Mouse (Mus musculus): ENCODE results near the gene Hist2h2aa2.
"Not testable (repeated sequence)": the region's sequence is repeated elsewhere in the genome, so short reads cannot be mapped to it uniquely, and the experiment has no call there.

Hist2h2aa2 gene

DNA sequence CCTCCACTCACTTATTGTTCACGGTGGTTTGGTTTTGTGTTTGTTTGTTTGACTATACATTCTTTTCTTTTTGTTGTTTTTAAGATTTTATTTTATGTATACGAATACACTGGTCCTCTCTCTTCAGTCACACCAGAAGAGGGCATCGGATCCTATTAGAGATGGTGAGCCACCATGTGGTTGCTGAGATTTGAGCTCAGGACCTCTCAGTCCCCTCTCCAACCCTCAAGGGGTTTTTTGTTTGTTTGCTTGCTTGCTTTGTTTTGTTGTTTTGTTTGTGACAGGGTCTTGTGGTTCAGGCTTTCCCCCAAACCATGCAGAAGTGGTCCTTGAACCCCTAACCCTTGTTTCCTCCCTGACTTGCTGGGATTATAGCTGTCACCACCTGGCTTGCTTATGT, 21.5 kb upstream of the Hist2h2aa2 start:
- DNase-seq (ENCODE audit: low spot score in 2 of 2): no peak

DNA sequence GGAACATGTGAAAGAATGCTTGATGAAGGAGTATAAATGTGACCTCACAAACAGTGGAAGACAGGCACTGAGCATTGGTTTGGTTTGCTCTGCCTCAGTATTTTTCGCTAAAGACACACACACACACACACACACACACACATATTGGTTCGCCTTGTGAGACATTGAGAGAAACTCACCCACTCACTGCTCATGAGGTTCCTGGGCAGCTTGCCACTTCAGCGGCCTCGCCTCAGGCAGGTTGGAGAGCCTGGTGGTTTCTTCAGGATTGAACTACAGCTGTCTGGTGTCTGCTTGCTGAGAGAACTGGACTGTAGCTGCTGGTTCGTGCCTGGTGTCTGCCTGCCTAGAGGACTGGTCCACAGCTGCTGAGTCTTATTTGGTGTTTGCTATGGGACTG, 20.1 kb upstream of the Hist2h2aa2 start:
- no peak for DNase-seq (ENCODE audit: low spot score in 2 of 2)

DNA sequence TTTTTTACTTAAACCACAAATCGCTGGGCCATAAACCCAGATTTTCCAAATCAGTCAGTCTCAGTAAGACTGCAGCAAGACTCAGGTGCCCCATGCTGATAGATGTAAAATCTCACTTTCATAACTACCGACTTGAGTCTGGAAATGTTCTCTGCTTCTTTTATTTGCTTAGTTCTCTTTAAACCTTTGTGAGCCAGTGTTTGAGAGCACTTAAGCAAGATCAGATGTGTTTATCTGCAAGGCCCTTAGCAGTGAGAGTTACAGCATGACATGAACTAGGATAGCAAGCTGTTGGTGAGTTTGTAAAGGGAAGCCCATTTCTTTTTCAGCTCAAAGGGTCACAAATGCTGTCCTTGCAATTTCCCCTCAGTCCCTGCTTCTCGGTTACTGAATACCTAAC, 17.1 kb upstream of the Hist2h2aa2 start:
- DNase-seq (ENCODE audit: low spot score in 2 of 2): no peak

DNA sequence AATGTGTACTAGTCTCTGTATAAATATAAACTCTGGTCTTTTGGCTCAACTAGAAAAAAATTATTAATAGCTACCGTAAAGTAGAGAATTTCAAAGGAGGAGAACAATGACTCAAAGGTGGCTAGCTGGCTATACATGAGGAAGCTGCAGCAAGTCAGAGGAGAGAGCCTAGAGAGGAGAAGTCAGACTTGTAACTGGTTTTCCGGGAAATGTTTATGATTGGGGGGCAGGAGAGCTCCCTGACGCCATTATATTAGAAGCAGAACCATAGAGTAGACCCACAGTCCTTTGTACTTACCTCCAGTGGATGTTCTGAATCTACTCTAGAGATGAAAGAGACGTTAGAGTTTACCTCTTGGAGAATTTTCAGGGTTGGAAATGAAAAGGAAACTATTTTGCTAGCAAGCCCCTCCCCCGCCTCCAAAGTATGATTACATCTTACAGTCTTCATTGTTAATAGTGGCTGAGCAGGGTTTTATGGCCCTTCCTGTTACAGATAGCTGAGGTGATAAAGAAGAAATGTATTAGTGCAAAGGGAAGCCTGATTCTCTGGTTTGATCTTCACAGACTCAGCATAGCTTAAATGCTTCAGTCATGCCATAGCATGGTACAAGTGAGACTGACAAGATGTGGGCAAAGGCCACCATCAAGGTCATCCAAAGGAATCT, 16.0 kb upstream of the Hist2h2aa2 start:
- no peak for DNase-seq (ENCODE audit: low spot score in 2 of 2)

DNA sequence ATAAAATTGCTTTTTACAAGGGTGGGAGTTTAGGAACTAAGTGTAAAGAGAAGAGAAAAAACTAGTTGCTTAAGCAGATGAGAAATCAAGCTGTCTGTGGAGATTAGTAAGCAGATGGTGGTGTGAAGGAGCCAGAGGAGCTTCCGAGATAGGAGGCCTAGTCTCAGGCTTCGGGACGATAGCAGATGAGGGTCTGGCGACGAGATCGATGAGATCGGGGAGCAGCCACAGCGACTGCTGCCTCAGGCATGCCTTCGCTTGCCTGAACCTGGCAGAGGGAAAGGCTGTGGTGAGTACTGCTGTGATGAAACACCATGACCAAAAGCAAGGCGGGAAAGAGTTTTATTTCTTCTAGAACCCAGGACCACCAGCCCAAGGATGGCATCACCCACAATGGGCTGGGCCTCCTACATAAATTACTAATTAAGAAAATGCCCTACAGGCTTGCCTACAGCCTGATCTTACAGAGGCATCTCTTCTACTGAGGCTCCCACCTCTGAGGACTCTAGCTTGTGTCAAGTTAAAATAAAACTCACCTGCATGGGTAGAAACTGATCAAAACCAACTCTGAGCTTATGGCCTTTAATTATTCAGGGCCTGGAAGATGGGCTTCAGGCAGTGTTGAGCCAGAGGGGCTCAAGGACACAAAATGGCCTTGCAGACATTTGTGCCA, 14.7 kb upstream of the Hist2h2aa2 start:
- DNase-seq (ENCODE audit: low spot score in 2 of 2): no peak

DNA sequence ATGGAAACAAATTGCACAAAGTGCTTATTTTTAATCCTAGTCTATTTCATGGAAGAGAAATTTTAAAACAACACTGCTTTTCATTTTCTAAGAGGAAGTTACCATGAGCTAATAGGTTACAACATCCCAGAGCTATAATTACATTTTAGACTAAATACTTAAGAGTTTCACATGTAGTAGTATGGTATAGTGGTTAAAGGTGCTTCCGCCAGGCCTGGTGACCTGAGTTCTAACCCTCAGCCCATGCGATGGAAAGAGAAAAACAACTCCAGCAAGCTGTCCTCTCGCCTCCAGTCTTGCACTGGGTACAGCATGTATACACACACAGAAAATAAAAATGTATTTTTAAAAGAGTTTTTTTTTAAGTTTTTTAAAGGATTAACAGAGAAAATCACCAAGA, 11.7 kb upstream of the Hist2h2aa2 start:
- DNase-seq (ENCODE audit: low spot score in 2 of 2): no peak

DNA sequence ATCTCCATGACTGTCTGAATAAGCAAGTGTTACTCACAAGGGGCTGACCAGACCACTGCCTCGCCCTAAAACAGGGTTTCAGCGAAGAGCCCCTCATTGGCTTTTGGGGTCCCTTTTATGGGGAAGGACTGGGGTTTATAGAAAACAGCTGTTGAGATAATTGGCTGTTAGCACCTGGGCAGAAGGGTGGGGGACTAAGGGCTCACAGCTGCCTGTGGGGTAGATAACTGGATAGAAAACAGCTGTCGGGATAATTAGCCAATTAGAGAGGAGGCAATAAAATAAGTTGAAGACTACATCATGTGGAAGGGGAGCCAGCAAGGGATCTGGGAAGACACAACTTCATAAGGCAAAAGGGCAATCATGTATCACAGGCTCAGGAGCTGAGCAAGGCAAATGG, 10.8 kb upstream of the Hist2h2aa2 start:
- DNase-seq (ENCODE audit: low spot score in 2 of 2): no peak

DNA sequence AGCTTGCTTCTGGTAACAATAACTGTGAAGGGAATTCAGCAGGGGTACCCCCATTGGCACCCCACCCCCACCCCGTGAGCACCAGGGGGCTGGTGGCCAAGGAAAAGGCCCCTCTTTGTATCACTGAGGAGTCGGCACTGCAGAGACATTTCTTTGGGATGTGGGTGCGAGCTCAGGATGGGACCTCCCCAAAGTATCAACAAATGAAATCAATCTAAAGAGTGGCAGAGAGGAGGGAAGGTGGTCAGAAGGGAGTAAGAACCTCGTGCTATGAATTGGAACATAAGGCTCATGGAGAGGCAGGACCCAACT, 8.9 kb upstream of the Hist2h2aa2 start:
- DNase-seq (ENCODE audit: low spot score in 2 of 2): no peak

DNA sequence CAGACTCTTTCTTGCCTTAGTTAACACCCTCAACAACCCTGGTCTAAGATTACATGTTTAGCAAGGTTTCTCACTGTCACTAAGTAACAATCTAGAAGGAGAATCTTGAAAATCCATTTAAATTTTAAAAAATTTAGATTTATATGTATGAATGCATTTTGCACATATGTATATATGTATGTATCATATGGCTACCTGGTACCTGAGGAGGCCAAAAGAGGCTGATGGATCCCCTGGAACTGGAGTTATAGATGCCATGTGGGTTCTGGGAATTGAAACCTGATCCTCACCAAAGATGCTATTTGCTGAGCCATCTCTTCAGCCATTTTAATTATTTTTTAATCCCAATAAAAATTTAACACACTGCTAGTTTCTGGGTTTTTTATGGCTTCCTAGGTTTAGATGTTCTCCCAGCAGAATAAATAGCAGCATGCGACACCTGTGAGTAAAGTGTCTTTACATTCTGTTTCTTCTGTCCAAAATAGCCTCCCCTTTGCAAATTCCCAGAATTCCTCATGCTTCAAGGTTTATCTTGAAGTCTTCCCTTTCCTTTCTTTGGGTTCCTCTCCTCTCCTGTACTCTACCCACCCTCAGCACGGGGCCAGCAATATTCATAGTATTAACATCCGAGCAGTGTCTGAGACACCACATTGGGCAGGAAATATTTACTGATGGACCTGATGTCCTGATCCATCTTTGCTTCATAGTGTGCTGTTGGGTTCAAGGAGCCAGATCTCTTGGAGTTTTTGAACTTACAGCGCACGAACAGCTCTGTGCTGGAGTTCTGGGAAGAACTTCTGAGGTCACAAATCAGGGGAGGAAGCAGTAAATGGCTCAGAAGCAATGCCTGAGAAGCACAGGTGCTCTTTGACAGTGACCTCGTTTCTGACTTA, 8.3 kb upstream of the Hist2h2aa2 start:
- DNase-seq (ENCODE audit: low spot score in 2 of 2): no peak

DNA sequence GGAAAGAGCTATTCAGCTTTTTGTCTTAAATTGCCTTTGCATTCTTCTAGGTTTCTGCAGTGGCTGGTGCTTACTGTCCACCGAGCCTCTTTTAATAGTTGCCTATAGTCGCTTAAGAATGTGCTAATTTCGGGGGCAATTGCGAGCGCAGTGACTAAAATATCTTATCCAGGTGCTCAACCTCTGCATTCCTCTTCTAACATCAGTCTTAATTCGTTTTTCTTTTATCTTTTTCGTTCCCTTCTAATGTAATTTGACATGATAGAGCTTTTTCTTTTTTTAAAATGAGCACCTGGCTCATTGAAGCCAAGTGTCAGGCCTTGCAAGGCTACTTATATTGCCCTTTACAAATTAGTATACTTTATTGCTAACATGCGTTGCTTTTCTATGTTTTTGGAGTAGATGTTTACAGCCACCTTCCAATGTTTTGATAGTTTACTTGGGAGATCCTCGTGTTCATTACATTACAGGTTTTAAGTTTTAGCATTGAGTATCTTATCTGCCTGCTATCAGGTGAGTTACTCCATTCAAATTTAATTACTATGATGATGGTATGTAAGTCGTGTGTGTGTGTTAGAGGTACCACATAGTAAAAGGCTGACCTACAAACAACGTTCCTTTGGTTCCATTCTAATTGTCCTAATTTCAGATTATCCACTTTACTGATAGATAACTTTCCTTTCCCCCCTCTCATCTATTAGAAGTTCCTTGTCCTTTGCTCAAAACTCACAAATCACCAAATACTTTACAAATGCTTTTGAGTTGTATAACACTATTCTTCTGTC, 7.5 kb upstream of the Hist2h2aa2 start:
- no peak for DNase-seq (ENCODE audit: low spot score in 2 of 2)

DNA sequence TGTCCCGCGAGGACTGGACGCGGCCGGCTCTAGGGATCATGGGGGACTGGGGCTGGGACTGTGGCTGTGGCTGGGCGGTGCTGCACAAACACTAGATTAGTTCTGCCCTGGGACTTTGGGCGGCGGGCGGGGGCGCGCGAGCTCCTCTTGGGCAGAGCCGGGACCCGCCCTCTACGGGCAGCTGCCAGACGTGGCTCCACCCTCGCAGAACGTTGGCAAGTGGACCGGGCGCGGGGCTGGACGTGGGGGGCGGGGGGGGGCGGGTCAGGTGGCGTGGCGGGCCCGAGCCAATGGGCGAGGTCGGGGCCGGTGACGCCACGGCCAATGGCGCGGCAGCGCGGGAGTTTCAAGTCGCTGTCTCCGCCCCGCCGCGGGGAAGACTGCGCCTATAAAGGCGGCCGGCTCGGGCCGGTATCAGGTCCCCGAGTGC, 6.4 kb upstream of the Hist2h2aa2 start, which contains the start of gene Hist2h3c1:
TSS of gene Hist2h3c1 (plus strand) at position 259 of the 430 bp plus-strand sequence.
- DNase-seq (ENCODE audit: low spot score in 2 of 2): not testable (repeated sequence)

DNA sequence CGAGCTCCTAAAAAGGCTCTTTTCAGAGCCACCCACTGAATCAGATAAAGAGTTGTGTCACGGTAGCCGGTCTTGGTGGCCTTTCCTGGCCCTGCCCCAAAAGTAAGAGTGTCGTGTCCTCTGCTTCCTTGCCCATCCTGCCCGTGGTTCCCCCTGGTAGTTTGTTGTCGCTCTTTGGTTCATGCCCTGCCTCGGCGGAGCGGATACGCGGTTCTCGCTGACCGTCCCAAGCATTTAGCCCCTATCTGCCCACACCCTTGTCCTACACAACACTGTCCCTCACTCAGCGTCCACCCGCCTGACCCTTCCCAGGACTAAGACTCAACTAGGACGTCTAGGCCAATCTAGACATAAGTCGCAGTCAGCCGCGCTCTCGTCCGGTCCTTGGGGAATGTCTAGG, 5.9 kb upstream of the Hist2h2aa2 start:
- DNase-seq (ENCODE audit: low spot score in 2 of 2): not testable (repeated sequence)

DNA sequence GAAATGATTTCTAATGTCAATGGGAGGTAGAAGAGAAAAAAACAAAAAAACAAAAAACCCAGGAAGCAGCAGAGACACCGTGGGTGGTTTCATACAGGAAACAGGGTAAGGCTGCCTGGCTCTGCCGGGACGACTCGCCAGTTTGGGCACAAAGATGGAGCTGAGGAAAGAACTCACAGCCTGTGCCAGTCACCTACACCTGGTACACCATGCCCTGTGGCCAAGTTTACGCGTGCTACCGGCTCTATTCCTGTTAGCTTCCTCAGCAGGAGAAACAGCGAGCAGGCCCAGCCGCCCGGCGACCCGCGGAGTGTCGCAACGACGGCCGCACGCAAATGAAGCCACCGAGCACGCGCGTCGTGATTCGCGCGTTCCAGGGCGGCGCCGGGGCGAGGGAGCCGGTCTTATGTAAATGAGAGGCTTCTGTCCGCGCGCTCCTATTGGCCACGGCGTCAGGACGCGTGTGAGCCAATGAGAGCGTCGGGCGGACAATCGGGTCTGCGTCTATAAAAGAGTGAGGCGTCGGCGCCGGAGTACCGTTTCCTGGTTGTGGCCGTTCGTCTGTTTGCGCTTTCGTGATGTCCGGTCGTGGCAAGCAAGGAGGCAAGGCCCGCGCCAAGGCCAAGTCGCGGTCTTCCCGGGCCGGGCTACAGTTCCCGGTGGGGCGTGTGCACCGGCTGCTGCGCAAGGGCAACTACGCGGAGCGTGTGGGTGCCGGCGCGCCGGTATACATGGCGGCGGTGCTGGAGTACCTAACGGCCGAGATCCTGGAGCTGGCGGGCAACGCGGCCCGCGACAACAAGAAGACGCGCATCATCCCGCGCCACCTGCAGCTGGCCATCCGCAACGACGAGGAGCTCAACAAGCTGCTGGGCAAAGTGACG, 5.2 kb upstream of the Hist2h2aa2 start, which contains the start of gene Hist2h2aa1:
TSS of gene Hist2h2aa1 (plus strand) at position 495 of the 884 bp plus-strand sequence.
- peak; percentile 78 to 79 for DNase-seq (ENCODE audit: low spot score in 2 of 2)

DNA sequence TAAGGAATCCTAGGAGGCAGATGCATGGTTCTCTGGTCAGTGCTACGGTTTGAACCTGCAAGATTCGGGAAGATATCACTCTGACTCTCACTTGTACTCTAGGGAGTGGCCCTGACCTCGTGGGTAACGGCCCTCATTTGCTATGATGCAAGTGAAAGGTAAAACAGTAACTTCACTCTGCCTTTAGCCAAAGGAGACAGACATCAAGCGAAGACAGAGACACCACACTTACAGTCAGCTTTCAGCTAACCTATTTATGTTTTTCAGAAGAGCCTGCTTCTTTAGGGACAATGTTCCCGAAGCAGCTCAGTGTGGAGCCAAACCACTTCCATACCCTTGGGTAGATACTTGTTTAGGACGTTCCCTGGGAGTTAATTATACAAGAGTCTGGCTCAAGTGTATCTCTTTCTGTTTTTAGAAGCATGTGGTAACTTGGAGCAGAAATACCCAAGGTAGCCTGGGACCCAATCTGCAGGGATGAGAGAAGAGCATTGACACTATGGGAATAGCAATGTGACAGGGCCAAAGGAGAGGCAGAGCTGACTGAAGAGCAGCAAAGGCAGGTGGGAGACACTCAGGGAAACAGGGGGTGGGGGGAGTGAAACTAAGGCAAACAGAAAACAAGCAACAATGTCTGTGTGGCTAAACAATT, 4.0 kb upstream of the Hist2h2aa2 start:
- no peak for DNase-seq (ENCODE audit: low spot score in 2 of 2)

DNA sequence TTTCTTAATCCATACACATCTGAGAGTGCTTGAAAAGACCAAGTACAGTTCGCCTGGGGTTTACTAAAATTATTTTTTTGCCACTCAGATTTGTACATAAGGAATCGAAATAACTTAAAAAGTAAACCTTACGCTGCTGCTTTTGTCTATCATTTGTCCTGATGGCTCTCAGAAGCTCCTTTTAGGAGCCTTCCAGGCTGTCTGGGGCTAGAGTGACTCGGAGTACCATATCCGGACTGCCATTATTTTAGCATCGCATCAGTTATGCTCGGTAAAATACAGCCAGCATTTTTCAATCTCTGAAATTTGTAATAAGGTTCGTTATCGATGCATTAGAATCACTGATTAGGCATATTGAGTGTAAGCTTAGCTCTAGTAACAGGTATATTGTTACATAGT, 722 bp upstream of the Hist2h2aa2 start:
- no peak for DNase-seq (ENCODE audit: low spot score in 2 of 2)

DNA sequence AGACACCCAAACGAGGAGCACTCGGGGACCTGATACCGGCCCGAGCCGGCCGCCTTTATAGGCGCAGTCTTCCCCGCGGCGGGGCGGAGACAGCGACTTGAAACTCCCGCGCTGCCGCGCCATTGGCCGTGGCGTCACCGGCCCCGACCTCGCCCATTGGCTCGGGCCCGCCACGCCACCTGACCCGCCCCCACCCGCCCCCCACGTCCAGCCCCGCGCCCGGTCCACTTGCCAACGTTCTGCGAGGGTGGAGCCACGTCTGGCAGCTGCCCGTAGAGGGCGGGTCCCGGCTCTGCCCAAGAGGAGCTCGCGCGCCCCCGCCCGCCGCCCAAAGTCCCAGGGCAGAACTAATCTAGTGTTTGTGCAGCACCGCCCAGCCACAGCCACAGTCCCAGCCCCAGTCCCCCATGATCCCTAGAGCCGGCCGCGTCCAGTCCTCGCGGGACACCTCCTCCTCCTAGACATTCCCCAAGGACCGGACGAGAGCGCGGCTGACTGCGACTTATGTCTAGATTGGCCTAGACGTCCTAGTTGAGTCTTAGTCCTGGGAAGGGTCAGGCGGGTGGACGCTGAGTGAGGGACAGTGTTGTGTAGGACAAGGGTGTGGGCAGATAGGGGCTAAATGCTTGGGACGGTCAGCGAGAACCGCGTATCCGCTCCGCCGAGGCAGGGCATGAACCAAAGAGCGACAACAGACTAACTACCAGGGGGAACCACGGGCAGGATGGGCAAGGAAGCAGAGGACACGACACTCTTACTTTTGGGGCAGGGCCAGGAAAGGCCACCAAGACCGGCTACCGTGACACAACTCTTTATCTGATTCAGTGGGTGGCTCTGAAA, 902 bp downstream of the Hist2h2aa2 start, which contains the start of gene Hist2h3c2:
TSS of gene Hist2h3c2 (minus strand) at position 174 of the 840 bp plus-strand sequence.
- DNase-seq (ENCODE audit: low spot score in 2 of 2): peak; percentile 47 to 57

DNA sequence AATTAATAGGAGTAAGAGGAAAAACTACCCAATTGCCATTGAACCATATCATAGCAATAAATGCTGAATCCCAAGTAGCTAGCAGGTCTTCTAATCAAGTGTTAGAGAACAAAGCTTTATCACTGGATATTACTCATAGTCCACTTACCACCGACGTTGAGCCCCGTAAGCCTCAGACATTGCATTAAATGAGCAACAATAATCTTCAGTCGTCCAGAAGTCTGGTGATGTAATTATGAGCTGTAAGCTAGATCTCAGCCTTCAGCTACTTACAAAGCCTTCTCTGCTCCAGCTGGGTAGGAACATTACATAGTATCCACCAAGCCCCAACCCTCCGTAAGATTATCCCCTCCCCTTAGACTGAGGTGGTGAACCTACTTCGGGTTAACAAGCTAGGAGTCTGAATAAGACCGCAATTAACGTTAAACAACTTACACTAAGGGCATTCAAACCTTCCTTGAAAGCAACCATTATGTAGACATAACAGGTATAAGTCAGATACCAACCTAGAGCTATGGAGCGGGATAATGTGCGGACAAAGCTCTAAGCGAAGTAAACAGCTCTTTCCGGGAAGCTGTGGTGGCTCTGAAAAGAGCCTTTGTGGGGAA, 2.1 kb downstream of the Hist2h2aa2 start:
- no peak for DNase-seq (ENCODE audit: low spot score in 2 of 2)

DNA sequence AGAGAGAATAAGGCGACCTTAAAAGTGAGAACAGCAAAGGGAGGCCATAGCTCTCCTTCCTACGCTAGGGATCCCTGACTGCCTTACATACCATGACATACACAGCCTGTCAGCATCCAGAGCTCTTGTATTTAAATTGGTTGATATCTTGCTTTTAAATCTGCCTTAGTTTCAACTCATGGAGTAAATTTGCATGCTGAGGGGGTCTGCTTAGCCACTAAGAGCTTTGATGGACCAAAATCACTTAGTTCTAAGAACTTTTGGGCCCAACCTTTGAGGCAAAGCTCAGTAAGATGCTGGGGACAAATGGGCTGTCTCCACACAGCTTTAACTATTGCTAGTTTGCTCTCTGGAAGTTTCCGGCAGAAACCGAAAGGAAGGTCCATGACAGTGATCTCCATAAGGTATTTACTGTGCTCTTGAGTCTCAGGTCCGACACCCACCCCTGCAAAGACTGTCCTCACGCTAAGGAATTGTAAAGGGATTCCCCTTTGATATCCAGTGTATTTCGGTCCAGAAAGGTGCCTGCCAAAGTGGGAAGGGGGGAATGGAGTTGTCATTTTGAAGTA, 2.7 kb downstream of the Hist2h2aa2 start:
- no peak for DNase-seq (ENCODE audit: low spot score in 2 of 2)
